Mouse (Mus musculus) c-Kit-negative CD71-positive TER-119-positive erythroid progenitor cells, embryonic 14.5 days (primary cell): ENCODE measurements around the gene Spata2.

Experiments used
- DNase-seq: peaks from one replicate; pipeline ENCODE4 v3.0.0-alpha.2; 2013; ENCODE audit warnings: low read depth, low spot score

Spata2 gene

GRCm38 (mm10) chr2:167449331-167450275 is 43.1 kb downstream of the Spata2 start:
- DNase-seq: no peak

GRCm38 (mm10) chr2:167447629-167448028 is 45.1 kb downstream of the Spata2 start:
- no peak for DNase-seq

- no peak for DNase-seq
These were observed 45.5 kb downstream of the Spata2 start for GRCm38 (mm10) chr2:167447207-167447606.

DNA sequence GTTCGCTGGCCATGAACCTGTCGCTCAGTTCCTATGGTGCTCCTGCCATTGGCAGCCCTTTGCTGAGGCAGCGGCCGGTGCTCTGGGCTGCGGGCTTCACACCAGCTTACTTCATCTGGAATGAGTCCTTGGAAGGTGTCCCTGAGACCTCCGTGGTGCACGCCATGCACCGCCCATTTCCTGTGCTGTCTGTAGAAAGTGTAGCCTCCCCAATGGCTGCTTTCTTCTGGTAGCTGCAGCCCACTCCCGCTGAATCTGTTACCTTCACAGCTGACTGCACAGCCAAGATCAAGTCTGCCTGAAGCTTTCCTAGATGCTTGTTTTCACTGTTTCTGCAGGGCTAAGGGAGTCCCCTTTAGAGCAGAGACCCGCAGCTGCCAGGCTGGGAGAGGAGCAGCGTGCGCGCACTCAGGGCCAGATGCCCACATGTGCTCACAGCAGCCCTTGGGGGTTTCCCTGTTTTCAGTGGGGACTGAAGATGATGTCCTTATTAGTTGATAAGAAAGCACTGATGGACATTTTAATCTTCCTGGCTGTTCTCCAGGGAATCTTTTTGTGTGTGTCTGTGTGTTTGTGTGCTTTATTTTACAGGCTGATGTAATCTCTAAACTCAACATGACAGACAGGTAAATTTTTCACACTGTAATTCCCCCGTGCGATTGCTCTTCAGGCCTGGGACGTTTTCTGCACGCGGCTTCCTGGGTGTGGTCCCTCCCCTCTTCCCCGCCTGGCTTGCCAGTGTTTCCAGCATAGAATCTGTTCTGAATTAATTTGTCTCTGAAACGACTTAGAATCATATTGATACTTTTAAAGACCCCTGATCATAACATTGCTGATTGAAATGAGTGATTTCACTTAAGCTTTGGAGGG is 46.5 kb downstream of the Spata2 start:
- DNase-seq: no peak

- DNase-seq: no peak
These were observed 49.1 kb downstream of the Spata2 start for GRCm38 (mm10) chr2:167443411-167444193.

DNA sequence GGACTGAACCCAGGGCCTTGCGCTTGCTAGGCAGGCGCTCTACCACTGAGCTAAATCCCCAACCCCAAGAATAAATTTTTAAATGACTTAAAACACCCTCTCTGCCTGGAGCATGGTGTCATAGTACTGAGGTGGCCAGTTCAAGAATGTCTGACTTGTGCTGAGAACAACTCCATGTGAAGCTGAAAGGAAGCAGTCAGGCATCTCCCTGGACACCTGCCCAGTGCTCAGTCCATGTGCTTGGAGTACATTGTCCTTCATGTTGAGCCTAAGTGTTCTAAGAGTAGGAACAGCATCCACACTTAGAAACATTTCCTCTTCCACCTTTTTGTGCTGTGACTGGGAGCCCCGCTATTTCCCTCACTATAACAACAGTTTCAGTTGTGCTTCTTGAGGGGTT is 53.3 kb downstream of the Spata2 start:
- no peak for DNase-seq

DNA sequence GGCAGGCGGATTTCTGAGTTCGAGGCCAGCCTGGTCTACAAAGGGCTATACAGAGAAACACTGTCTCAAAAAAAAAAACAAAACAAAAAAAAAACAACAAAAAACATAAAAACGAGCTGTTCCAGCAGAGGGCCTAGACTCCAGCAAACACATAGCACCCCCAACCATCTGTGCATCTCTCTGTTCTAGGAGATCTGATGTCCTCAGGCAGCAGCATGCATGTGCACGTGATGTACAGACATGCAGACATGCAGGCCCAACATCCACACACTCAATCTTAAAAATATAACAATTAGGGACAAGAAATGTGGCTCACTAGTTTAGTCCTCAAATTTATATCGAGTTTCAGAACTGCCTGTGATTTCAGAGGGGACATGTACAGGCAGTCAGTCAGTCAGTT is 56.3 kb downstream of the Spata2 start:
- no peak for DNase-seq

DNA sequence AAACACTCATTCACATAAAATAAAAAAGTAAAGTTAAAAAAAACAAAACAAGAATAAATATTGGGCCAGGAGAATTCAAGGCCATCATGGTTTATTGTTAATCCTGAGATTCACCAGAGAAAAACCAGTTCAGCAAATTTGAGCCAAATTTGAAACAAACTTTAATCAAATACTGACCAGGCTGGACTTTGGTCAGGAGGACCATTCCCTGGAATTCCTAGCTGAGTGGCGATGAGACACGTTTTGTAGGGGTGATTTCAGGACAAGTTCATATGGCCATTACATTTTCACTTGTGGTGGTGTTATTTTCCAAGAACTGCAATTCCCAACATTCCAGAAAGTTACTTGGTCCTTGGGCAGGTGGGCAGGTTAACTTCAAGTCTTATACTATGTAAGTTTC is 57.1 kb downstream of the Spata2 start:
- no peak for DNase-seq

DNA sequence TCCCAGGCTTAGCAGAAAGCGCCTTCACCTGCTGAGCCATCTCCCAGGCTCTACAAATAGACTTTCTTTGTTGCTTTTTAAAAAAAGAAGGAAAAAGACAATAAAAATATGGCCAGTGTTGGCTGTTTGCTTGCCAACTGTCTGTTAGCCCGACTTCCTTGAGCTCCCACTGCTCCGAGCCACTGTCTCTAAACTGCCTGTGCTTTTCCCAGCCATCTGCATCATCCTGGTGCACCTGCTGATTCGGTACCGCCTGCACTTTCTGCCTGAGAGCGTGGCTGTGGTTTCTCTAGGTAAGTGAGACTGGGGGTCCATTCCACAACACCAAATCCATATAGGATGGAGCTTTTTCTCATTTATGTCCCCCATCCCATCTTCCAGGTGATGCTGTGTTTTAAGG is 58.1 kb downstream of the Spata2 start:
- DNase-seq: no peak

DNA sequence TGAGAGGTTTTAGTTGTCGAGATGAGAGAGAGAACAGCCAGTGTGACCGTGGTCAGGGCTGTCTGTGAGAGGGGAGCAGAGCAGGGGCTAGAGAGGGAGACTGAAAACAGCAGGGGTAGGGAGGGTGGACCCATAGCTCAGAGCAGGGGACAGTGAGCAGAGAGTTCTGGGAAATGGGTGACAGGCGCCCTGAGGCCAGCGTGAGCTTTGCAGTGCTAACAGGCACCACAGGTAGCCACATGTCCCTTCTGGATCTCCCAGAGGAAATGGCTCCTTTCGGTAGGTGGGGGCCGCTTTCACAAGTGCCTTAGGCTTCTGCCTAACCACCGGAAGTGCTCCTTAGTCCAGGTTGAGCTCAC is 61.3 kb downstream of the Spata2 start:
- no peak for DNase-seq
